Mouse (Mus musculus) urinary bladder, adult 18-20 months (tissue): ENCODE measurements around the gene Col1a1.
A peak's percentile ranks its signal among the peaks of the same experiment; 100 is the strongest.

Experiments used
- DNase-seq, 2 experiments: peaks; one replicate each; pipeline ENCODE4 v3.0.0; 2022; ENCODE audit warnings: low spot score in 2 of 2, mixed read lengths in 2 of 2

The Col1a1 gene

DNA sequence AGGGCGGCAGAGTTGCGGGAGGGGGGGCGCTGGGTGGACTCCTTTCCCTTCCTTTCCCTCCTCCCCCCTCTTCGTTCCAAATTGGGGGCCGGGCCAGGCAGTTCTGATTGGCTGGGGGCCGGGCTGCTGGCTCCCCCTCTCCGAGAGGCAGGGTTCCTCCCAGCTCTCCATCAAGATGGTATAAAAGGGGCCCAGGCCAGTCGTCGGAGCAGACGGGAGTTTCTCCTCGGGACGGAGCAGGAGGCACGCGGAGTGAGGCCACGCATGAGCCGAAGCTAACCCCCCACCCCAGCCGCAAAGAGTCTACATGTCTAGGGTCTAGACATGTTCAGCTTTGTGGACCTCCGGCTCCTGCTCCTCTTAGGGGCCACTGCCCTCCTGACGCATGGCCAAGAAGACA is at the start of gene Col1a1:
Col1a1 (plus strand) TSS at position 180 of the 400 bp plus-strand sequence.
- peak in 1 of 2 experiments; percentile 81 for DNase-seq

DNA sequence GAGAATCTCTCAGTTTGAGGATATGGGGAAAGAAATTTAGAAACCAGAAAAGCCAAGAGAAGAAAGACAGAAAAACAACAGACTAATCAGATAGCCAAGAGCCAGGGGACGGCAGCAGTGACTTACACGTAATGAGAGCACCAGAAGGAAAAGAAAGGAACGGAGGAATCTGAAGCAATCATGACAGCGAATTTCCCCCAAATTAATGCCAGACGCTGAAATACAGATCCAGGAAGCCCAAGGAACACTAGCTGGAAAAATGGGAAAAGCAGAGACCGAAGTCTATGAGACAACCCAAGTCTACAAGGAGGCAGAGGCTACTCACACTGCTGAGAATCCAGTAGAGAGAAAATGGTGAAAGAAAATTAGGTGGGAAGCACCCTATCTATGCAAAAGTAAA is 44.9 kb upstream of the Col1a1 start:
- no peak for DNase-seq

DNA sequence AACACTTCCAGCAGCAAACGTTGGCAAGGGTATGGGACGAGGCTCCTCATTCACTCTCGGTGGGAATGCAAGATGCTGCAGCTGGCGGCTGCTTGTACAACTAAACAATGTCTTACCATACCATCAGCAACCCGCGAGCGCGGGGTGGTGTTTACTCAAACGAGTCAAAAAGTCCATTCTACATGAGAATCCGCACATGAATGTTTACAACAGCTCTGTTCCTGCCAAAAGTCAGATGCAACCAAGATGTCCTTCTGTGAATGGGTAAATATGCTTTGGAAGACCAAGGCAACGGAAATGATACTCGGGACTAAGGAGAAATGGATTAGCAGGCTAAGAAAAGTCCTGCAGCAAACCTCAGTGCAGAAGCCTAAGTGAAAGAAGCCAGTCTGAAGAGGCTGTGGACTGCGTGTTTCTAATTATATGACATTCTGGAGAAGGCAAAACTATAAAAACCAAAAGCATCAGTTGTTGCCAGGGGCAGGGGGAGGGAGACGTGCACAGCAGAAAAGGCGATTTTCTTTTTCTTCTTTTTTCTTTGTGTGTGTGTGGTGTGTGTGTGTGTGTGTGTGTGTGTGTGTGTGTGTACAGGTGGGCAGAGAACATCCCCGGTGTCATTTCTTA is 39.2 kb upstream of the Col1a1 start:
- DNase-seq = no peak

DNA sequence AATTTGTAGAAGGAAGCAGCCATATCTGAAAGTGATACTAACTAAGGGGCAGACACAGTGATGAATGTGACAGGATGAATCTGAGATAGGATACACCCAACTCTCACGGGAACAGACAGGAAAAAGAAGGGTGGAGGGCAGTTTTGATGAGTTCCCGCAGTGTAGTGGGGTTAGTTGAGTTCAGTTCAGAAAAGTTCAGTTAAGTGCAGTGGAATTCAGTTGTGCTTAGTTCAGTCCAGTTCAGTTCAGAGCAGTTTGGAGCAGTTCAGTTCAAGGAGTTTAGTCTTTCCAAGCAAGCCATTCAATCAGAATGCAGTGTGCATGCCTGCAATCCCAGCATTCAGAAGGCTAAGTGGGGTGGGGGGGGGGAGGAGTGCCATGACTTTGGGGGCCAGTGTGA is 34.8 kb upstream of the Col1a1 start:
- DNase-seq = no peak

DNA sequence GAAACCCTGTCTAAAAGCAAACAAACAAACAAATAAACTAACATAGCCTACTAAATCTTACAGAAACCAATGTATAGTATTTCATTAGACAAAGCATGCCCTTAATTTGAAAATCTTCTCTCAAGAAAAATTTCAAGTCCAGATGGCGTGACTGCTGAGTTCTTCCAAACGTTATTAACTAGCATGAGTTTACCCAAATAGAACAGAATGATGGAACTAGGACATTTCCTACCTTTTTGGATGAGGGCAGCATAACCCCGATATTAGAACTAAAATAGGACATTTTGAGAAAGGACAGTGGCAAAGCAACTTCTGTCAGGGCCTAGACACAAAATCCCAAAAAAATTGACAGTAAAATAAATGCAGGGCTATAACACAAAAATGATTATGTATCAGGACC is 31.7 kb upstream of the Col1a1 start:
- DNase-seq = no peak

DNA sequence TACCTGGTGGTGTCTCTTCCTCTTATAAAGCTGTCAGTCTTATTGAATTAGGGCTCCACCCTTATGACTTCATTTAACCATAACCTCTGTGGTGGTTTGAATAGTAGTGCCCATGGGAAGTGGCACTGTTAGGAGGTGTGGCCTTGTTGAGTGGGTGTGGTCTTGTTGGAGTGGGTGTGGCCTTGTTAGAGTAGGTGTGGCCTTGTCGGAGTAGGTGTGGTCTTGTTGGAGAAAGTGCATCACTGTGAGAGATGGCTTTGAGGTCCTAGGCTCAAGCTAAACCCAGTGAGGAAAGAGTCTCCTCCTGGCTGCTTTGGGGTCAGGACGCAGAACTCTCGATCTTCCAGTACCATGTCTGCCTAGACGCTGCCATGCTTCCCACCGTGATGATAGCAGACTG is 25.1 kb upstream of the Col1a1 start:
- no peak for DNase-seq

DNA sequence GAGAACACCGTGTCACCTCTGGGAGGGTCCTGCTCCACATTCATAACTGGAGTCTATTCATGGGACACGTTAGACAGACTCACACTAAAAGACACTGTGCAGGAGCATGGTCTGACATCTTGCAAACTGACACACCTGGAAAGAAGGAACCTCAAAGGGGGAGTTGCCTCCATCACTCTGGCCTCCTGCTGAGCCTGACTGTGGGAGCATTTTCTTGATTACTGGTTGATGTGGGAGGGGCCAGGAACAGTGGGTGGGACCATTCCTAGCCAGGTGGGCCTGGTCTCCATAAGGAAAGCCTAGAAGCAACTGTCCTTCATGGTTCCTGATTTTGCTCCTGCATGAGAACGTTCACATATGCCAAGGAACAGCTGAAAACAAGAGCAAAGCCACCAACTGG is 23.5 kb upstream of the Col1a1 start:
- no peak for DNase-seq

DNA sequence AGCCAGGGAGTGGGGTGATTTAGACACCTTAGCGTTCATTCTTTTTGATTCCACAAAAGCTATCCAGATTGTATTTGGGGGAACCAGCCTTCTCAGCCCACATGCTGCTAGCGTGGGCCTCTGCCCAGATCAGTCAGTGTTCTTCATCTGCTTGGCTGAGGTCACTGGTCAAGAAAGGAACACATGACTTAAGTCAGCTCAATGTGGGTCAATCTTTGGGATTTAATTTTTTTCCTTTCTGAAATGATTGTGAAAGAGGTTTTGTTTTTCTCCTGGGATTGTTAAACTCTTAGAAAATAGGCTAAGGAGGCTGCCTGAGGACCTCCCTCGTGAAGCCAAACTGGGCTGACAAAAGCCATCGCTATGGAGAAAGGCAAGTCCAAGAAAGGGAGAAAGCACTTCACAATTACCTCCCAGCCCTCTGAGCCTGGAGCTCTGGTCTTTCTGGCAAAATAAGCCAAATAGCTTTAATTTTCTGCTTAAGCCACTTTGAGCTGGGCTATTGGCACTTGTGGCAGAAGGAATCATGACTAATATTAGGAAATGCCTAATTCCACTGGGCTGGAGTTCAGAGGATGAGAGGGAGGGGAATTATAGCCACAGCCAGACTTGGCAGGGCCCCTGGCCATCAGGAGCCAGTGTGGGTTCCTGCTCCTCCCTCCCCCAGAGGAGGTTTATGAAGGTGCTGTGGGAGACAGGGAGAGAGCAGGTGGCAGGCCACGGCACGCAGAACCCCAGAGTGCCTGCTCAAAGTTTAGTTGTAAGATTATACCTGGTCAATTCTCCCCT is 22.5 kb upstream of the Col1a1 start:
- DNase-seq = no peak

DNA sequence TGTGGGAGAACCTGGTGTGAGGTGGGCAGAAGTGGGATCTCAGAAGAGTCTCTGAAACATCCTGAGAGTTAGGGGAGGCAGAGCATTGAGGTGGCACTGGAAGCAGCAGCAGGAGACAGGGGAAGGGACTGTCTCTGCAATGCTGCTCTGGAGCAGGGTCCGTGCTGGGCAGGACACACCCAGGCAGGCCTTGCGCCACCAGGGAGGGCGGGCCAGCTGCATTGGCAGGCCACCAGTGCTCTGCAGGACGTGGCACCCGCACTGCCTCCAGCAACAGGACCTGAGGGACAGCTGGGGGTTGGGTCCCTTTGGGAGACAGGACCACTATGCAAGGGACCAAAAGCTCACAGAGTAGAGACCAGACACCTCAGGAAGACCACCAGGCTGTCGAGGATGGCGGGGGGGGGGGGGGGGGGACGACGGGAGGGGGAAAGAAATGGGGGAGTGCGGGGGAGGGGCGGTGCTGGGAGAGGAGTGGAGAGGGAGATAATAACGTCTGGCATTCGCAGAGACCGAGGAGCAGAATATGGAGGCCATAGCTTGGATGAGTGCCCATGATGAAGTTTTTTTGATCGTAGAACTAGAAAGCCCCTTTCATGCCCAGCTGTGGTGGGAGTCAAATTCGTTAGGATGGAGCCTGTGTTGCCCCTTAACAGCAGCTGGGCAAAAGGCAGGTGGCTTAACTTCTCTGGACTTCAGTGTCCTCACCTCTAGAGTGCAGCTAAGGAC is 20.2 kb upstream of the Col1a1 start:
- DNase-seq = no peak

DNA sequence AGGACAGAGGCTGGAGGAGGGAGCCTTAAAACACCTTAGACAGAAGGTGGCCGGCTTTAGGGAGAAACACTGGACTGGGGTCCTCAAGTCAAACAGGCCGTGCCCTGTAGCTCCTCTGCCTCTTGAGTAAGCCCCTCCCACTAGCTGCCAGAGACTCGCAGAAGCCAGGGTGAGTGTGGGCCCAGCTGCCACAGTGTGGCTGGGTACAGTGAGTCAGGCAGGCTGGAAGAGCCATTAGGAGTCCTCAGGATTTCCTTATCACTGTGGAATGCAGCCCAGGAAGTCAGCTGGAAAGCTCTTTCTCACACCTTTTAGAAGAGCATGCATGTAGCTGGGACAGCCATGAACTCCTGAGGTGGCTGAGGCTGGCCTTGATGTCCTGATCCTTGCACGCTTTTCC is 19.5 kb upstream of the Col1a1 start:
- no peak for DNase-seq

DNA sequence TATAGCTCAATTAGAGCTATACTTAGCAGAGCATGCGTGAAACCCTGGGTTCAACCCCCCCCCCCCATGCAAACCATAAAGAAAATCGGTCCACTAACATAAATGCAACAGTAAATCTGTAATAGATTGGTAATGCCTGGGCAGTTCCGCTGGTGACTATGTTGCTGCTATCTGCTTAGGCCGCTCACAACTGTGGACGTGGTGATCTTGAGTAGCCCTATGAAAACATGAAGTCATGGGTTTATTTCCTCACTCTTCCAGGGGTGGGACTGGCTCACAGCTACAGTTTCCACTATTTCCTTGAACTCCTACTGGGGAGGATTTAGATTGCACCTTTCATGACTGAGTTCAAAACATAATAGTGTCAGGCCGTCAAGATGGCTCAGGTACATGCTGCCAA is 18.3 kb upstream of the Col1a1 start:
- DNase-seq = no peak

DNA sequence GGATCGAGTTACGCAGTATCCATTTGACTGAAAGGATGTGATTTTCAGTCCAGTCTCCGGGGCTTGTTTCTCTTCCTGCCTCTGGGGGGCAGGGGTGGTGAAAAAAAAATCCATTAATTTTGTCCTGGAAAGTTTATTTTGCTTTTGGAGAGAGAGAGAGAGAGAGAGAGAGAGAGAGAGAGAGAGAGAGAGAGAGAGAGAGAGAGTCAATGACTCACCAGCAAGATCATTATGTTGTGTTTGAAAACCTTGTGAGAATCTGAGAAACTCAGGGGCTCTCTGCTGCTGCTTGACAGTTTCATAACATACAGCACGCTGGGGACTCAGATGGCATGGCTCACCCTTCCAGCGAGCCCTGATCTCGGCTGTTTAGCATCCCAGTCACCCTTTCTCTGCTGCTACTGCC is 15.0 kb upstream of the Col1a1 start:
- DNase-seq = no peak

DNA sequence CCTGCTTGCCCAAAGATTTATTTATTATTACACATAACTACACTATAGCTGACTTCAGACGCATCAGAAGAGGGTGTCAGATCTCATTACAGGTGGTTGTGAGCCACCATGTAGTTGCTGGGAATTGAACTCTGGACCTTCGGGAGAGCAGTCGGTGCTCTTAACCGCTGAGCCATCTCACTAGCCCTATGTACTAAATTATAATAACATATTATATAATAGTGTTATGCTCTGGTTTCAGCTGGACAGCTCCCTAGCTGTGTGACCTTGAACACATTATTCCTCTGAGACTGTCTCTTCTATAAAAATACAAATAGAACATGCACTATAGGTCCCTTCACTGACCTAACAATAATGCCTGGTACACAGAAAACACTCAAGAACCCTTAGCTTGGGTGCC is 11.0 kb upstream of the Col1a1 start:
- DNase-seq = no peak

DNA sequence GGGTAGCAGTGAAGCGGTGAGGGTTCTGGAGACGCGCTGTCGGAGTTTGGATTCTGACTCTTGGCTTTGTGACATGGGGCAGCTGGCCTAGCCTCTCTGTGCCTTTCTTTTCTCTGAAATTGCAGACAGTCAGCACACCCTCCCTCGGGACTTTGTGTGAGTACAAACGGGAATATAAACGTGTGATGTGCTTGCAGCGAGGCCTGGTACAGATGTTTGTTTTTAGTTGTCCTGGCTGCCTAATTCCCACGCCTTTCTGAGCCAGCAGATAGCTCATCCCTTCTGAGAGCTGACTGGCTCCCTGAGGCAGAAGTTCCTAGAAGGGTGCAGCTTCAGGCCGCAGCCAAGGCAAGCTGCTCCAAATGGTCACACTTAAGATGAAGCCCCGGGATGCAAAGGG is 9.6 kb upstream of the Col1a1 start:
- no peak for DNase-seq

DNA sequence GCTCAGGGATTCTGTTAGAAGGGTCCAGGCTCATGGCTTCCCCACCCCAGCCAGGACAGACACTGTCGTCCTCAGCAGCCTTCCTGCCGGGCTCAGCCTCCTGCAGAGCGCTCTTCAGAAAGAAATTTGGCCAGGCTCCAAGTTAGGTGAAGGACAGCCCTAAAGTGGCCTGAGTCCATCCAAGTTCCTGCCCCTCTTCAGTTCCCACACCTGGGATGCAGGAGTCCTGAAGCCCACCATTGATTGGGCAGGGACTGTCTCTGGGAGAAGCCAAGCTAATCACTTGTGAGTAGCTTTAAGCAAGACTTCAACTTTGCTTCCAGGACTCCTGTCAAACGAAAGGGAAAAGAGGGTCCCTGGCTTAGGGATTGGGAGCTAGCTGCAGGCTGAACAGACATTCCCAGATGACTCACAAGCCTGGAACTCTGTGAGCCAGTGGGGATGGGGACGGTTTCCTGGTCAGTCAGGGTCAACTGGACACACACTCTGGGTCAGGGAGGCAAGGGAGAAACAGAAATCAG is 8.2 kb upstream of the Col1a1 start:
- no peak for DNase-seq

DNA sequence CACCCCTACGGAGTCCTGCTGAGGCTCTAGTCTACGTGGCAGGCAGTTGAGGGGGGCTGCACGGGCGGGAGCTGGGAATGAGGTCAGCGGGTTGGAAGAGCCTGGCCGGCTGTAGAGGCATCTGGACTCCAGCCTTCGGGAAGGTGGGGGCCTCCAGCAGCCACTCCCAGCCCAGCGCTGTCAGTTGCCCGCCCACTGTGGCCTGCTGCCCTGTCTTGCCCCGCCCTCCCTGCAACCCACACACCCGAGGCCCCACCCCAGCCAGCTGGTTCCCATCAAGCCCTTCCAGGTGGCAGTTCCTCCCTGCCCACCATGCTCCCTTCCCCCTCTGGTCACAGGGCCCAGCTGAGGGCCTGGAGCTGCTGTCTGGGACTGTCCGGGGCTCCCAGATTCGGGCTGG is 7.2 kb upstream of the Col1a1 start:
- peak; percentile 58 to 88 for DNase-seq

DNA sequence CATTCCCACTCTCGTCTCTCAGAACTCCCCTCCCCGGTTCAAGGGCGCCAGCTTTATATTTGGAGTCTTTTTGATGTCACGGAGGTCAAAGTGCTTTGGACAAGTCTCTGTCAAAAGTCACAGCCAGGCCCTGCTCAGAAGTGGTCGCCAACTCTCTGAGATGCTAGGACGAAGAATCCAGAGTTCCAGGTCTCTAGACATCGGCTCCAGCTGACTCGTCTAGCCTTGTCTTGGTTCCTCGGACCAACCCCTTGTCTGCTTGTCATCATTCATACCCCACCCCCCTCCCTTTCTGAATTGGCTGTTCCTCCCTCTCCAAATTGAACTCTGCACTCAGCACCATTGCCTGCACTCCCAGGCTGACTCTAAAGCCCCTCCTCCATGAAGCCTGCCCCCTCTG is 6.4 kb upstream of the Col1a1 start:
- no peak for DNase-seq

DNA sequence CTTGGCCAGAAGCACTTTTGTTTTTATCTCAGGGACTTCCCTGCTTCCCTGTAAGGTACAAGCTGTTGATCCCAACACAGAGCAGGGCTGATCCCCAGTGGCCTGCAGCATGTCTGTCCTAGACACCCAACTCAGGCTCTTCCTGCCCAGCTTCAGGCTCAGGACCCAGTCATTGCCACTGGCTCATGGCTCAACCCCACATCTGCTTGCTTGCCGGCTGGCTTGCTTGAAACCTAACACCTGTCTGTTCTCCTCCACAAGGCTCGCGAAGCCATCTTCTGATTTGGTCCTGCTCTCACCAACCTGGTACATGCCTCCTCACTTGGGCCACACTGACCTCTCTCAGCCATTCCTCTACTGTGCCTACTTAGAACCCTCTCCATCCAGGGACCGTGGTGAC is 5.9 kb upstream of the Col1a1 start:
- DNase-seq = no peak

DNA sequence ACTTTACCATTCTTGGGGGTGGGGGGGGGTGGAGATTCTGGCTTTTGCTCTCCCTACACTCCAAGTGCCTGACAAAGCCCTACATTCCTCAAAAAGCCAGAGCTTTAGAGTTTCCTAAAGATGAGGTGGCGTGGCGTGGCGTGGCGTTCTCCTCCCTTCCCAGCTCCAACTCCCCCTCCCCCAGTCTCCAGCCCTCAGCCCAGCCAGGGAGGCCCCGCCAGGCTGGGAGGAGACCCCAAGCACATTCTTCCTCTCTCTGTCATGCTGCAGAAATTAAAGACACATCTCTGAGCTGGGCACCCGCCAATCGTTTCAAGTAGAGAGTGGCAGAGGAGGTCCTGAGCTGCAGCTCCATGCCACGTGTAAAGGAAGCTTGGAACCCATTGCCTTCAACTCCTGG is 2.4 kb upstream of the Col1a1 start:
- no peak for DNase-seq

DNA sequence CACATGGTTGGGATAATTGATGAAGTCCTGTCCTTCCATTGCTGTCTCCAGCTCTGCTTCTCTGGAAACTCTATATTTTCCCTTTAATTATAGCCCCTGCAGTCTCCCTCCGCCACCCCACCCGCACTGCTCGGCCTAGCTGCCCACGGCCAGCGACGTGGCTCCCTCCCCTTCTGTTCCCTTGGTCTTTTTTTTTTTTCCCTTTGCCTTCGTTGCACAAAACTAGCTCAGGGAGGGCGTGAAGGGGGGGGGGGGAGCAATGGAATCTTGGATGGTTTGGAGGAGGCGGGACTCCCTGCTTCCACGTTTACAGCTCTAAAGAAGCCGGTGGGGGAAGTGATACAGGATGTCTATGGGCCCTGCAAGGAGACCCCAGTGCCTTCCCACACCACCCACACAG is 1.5 kb upstream of the Col1a1 start:
- no peak for DNase-seq

DNA sequence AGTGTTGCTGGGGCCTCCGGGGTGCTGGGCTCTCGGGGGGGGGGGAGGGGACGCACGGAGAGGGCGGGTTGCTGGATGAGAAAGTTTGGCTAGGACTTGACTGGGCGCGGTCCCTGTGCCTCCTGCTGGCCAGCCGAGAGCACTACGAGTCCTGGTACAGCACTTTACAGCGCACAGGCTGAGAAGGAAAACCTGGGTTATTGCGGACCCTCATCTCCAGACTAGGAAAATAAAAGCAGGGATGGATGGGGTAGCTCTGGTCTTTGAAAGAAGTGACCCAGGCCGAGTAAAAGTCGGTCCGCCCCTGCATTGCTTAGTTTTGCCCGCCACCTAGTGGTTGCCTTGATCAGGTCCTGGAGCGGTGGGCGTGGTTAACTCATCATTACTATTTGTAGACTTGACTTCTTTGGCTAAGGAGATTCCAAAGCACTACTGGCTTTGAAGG is 849 bp downstream of the Col1a1 start:
- DNase-seq = peak; percentile 82 to 84

DNA sequence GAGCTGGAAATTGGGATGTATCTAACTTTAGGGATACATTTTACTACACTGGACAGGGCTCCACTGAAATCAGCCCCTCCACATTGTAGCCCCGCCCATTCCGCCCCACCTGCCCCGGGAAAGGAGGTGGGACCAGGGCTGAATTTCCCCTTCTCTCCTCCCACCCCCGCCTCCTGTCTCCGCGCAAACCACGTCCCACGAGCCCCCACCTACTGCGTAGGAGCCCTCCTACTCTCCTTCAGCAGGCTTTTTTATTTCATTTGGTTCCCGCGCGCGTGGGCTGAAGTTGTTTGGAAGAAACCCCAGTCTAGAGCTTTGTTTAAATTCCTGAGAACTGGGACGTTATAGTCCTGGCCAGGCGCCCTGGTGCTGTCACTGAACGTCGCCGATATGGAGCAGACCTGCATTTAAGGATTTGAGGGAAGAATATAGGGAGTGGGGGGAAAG is 1.3 kb downstream of the Col1a1 start:
- DNase-seq = peak in 1 of 2 experiments; percentile 64

DNA sequence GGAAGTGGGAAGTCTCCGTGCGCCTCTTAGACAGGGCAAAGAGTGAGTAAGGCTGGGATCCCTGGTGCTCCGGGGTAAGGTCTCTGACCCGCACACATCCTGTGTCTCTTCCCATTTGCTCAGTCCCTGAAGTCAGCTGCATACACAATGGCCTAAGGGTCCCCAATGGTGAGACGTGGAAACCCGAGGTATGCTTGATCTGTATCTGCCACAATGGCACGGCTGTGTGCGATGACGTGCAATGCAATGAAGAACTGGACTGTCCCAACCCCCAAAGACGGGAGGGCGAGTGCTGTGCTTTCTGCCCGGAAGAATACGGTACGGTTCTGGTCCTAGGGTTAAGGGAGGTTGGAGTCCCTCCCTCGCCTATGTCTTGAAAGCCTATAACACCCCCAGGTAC is 1.8 kb downstream of the Col1a1 start:
- no peak for DNase-seq
